Mouse (Mus musculus): ENCODE measurements around the gene Il33. TPM values are rescaled to one million over a fixed set of nuclear protein-coding genes. Genes with fewer than 3 reads are reported as not detected.
A peak's percentile ranks its signal among the peaks of the same experiment; 100 is the strongest.
"Not testable (repeated sequence)": the region's sequence is repeated elsewhere in the genome, so short reads cannot be mapped to it uniquely, and the experiment has no call there.

Il33 gene
- polyA plus RNA-seq, 1 experiment from 2014 or later = 0.63 TPM

DNA sequence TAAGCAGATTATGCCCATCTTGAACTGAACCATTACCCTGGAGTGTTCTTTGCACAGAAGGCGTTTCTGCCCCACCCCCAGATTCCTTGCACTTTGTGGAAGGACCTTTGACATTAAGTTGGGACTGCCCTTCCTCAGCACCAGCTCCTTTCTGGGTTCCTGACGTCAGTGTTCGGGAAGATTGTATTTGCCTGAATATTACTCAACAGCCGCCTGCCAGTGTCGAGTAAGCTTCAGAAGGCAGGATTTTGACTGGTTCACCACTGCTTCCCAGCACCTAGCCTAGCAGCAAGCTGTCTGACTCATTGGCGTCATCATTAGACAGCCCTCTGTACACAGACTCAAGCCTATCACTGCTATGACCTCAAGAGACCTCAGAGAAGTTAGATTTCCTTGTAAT is 17.4 kb downstream of the Il33 start:
- 69% methylated on average over 6 of the region's 6 CpGs for WGBS
- Histone ChIP-seq H3K9ac (replicated peaks; ENCODE audit: low read length) (no peak overlapping the region), H3K27ac (replicated peaks; ENCODE audit: low read depth, low read length) (no peak overlapping the region), H3K27me3 (ENCODE audit: control insufficient read depth, insufficient read depth, low read length) (no peaks in the 10 kb centered on the region), H3K4me2 (ENCODE audit: low read depth, low read length) (no peak overlapping the region), H3K9me3 (replicated peaks; ENCODE audit: control insufficient read depth, low read length) (no peaks in the 10 kb centered on the region), H3K4me3 (ENCODE audit: low read depth, low read length) (no peak overlapping the region), H3K36me3 (replicated peaks; ENCODE audit: control insufficient read depth, insufficient read depth, low read depth, low read length) (no peaks in the 10 kb centered on the region), H3K4me1 (ENCODE audit: control insufficient read depth, insufficient read depth, low read length) (no peaks in the 10 kb centered on the region)
- DNase-seq (ENCODE audit: low spot score) (no peak), ATAC-seq (replicated peaks; ENCODE audit: insufficient number of reproducible peaks, low FRiP score, low TSS enrichment, low read depth) (no peak)

DNA sequence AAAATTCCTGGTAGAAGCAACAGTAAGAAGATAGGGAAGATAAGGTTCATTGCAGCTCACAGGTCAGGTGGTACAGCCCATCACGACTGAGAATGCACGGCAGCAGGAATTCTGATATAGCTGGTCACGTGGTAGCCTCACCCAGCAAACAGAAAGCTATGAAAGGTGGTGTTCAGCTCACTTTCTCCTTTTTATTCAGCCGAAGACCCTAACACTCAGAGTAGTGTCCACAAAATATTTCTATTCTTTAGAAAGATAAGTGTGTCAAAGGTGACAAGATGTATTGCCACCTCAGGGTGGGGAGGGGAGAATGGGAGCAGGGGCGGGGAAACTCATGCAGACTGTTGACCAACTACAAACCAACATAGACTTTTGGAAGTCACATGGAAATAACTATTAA is 19.5 kb downstream of the Il33 start:
- H3K27ac ChIP-seq (replicated peaks; ENCODE audit: low read depth, low read length) = no peak overlapping the region
- no peaks in the 10 kb centered on the region for H3K36me3 ChIP-seq (replicated peaks; ENCODE audit: control insufficient read depth, insufficient read depth, low read depth, low read length)
- 92% methylated on average over 5 of the region's 5 CpGs for WGBS
- no peak overlapping the region for H3K4me2 ChIP-seq (ENCODE audit: low read depth, low read length)
- H3K4me1 ChIP-seq (ENCODE audit: control insufficient read depth, insufficient read depth, low read length) = no peaks in the 10 kb centered on the region
- H3K4me3 ChIP-seq (ENCODE audit: low read depth, low read length) = no peak overlapping the region
- ATAC-seq (replicated peaks; ENCODE audit: insufficient number of reproducible peaks, low FRiP score, low TSS enrichment, low read depth) = no peak
- H3K9me3 ChIP-seq (replicated peaks; ENCODE audit: control insufficient read depth, low read length) = no peaks in the 10 kb centered on the region
- no peaks in the 10 kb centered on the region for H3K27me3 ChIP-seq (ENCODE audit: control insufficient read depth, insufficient read depth, low read length)
- no peak overlapping the region for H3K9ac ChIP-seq (replicated peaks; ENCODE audit: low read length)
- DNase-seq (ENCODE audit: low spot score) = no peak

DNA sequence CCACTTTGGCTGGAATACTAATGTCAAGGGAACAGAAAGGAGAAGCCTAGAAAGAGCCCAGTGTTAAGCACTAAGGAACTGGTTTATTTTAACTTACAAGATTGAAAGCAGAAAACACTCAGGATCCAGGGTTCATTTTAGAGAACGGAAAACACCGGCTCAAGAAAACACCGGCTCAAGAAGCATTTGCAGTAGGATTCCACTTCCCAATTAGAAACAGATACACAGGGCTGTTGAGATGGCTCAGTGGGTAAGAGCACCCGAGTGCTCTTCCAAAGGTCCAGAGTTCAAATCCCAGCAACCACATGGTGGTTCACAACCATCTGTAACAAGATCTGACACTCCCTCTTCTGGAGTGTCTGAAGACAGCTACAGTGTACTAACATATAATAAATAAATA is 20.0 kb downstream of the Il33 start:
- H3K4me3 ChIP-seq (ENCODE audit: low read depth, low read length); ATAC-seq (replicated peaks; ENCODE audit: insufficient number of reproducible peaks, low FRiP score, low TSS enrichment, low read depth); H3K4me2 ChIP-seq (ENCODE audit: low read depth, low read length); H3K4me1 ChIP-seq (ENCODE audit: control insufficient read depth, insufficient read depth, low read length); DNase-seq (ENCODE audit: low spot score); H3K9ac ChIP-seq (replicated peaks; ENCODE audit: low read length); H3K9me3 ChIP-seq (replicated peaks; ENCODE audit: control insufficient read depth, low read length); H3K36me3 ChIP-seq (replicated peaks; ENCODE audit: control insufficient read depth, insufficient read depth, low read depth, low read length); H3K27ac ChIP-seq (replicated peaks; ENCODE audit: low read depth, low read length); H3K27me3 ChIP-seq (ENCODE audit: control insufficient read depth, insufficient read depth, low read length): not testable (repeated sequence)
- 70% methylated on average over 4 of the region's 4 CpGs for WGBS

DNA sequence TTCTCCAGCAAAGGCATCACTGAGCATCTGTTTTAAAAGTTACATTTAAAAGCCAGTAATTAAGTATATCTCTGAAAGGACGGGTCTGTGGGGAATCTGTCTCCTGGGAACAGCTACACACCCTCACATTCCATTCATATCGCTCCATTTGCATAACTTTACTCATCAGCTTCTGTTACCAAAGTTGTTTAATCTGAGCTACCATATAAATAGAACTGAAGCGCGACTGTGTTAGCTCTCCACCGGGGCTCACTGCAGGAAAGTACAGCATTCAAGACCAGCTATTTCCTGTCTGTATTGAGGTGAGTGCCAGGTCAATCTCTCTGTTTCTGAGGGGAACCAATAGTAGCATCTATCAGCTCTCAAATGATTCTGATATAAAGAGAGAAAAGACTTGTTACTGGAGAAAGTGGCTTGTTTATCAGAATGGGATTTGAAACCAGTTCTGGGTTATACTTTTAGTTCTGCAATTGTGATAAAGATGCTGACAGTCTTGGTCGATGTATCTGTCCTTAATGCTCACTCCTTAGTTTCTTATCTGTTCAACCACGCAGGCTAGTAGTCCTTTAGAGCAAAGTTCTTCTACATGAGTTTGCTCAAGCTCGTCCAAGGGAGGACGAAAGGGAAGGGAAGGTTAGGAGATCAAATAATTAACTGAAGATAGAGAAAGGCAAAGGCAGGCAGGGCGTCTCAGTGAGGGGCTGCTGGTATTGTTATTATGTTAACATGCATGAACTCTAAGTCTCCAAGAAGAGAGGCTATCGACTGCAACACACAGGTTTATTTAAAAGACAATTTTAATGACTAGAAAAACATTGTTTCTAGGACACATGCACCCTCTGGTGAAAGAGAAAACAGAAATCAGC is 20.9 kb downstream of the Il33 start:
- Histone ChIP-seq H3K4me1 (ENCODE audit: control insufficient read depth, insufficient read depth, low read length) (no peaks in the 10 kb centered on the region), H3K27ac (replicated peaks; ENCODE audit: low read depth, low read length) (no peak overlapping the region)
- 19% methylated on average over 11 of the region's 11 CpGs for WGBS

DNA sequence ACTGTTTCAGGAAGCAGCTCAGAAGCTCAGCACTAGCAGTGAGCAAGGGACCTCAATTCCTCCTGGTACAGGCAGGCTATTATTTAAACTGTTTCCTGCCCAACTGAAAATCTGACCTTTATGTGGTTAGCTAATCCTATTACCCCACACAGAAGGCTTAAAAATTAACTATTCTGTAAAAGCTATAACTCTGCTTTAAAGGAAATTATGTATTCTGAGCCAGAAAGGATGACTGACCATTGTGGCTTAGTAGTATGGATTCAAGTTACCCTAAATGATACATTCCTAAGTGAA is 21.5 kb downstream of the Il33 start:
- Histone ChIP-seq H3K9me3 (replicated peaks; ENCODE audit: control insufficient read depth, low read length) (no peaks in the 10 kb centered on the region), H3K4me3 (ENCODE audit: low read depth, low read length) (no peak overlapping the region), H3K36me3 (replicated peaks; ENCODE audit: control insufficient read depth, insufficient read depth, low read depth, low read length) (no peaks in the 10 kb centered on the region), H3K4me2 (ENCODE audit: low read depth, low read length) (no peak overlapping the region), H3K27me3 (ENCODE audit: control insufficient read depth, insufficient read depth, low read length) (no peaks in the 10 kb centered on the region), H3K27ac (replicated peaks; ENCODE audit: low read depth, low read length) (no peak overlapping the region), H3K4me1 (ENCODE audit: control insufficient read depth, insufficient read depth, low read length) (no peaks in the 10 kb centered on the region), H3K9ac (replicated peaks; ENCODE audit: low read length) (no peak overlapping the region)
- DNase-seq (ENCODE audit: low spot score) (no peak), ATAC-seq (replicated peaks; ENCODE audit: insufficient number of reproducible peaks, low FRiP score, low TSS enrichment, low read depth) (no peak)

More for the DNA sequence above, 20.9 kb downstream of the Il33 start:
- no peak for ATAC-seq (replicated peaks; ENCODE audit: insufficient number of reproducible peaks, low FRiP score, low TSS enrichment, low read depth)
- no peak overlapping the region for H3K9ac ChIP-seq (replicated peaks; ENCODE audit: low read length)
- no peaks in the 10 kb centered on the region for H3K27me3 ChIP-seq (ENCODE audit: control insufficient read depth, insufficient read depth, low read length)
- no peak overlapping the region for H3K4me2 ChIP-seq (ENCODE audit: low read depth, low read length)
- H3K9me3 ChIP-seq (replicated peaks; ENCODE audit: control insufficient read depth, low read length) = no peaks in the 10 kb centered on the region
- no peak for DNase-seq (ENCODE audit: low spot score)
- H3K36me3 ChIP-seq (replicated peaks; ENCODE audit: control insufficient read depth, insufficient read depth, low read depth, low read length) = no peaks in the 10 kb centered on the region
- no peak overlapping the region for H3K4me3 ChIP-seq (ENCODE audit: low read depth, low read length)

DNA sequence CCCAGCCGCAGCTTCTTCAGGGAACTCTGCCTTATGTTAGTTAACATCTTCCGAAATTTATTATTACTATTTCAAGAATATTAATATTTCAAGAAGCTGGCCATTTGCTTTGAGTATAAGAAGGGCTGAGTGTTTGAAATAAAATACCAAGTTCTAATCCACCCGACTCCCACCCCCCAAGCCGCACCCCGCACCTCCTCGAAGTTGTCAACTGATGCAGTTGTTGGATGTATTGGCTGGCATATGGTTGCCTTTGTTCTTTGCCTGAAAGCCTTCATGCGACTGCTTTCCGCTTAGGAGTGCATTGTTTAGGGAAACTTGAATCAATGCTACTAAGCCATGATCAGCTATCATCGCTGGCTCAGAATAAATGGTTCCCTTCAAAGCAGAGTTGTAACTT is 22.1 kb downstream of the Il33 start:
- DNase-seq (ENCODE audit: low spot score) = no peak
- Histone ChIP-seq H3K27me3 (ENCODE audit: control insufficient read depth, insufficient read depth, low read length) (no peaks in the 10 kb centered on the region), H3K9ac (replicated peaks; ENCODE audit: low read length) (no peak overlapping the region), H3K36me3 (replicated peaks; ENCODE audit: control insufficient read depth, insufficient read depth, low read depth, low read length) (no peaks in the 10 kb centered on the region), H3K27ac (replicated peaks; ENCODE audit: low read depth, low read length) (no peak overlapping the region), H3K4me3 (ENCODE audit: low read depth, low read length) (no peak overlapping the region), H3K4me2 (ENCODE audit: low read depth, low read length) (no peak overlapping the region), H3K4me1 (ENCODE audit: control insufficient read depth, insufficient read depth, low read length) (no peaks in the 10 kb centered on the region), H3K9me3 (replicated peaks; ENCODE audit: control insufficient read depth, low read length) (no peaks in the 10 kb centered on the region)
- no peak for ATAC-seq (replicated peaks; ENCODE audit: insufficient number of reproducible peaks, low FRiP score, low TSS enrichment, low read depth)
- WGBS = 79% methylated on average over 9 of the region's 9 CpGs

DNA sequence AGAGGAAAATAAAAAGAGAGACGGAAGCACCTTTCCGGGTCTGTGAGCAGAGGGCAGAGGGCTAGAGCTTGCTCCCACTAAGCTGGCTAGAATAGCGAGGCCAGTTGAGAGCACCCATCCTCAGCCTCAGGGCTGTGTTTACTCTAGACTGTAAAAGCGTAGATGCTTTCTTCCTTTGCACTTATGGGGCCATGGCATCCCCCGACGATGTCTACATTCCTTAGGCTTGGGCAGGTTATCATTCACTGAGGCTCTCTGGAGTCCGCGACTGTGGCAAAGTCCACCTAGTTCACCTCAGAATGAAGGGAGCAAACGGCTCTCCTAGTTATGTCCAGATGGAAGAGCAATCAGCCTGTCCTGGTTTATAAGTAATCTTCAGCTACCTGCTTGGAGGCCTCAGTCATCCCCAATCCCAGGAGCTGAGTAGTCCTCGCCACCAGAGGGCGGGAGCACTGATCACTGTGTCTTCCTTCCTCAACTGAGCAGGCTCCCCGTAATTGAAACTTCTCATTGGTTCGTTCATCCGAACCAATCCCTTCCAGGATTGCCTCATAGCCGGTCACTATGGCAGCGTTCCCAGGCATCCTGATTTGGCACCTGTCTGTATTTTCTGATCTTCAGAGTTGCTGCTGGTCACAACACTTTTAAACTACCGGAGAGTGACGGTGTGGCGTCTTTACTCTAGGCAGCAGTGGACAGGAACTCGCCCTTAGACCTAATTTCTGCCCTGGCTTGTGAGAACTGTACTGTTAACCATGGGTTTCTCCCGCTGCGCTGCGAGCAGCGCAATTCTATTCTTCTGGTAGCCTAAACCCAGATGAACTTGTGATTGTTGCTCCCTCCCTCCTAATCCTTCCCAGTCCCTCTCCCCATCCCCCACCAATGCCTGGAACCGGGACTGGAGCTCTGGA is 23.2 kb downstream of the Il33 start:
- WGBS = 23% methylated on average over 25 of the region's 25 CpGs
- no peaks in the 10 kb centered on the region for H3K27me3 ChIP-seq (ENCODE audit: control insufficient read depth, insufficient read depth, low read length)
- peak; percentile 89 for ATAC-seq (replicated peaks; ENCODE audit: insufficient number of reproducible peaks, low FRiP score, low TSS enrichment, low read depth)

DNA sequence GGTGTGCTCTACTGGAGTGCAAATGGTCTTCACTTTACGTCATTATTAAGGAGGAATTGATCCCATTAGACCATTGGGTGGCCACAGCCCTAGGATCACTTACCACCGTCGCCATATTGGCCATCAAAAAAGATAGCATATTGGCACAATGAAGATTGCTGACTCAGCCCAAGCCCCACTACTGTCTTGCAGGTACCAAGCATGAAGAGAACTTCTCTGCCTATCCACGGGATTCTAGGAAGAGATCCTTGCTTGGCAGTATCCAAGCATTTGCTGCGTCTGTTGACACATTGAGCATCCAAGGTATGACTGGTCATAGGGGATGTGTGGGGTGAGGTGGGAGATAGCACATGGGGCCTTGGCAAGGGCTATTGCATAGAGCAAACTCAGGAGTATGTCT is 27.6 kb downstream of the Il33 start:
- no peak overlapping the region for H3K4me3 ChIP-seq (ENCODE audit: low read depth, low read length)
- H3K4me2 ChIP-seq (ENCODE audit: low read depth, low read length) = no peak overlapping the region
- no peak for DNase-seq (ENCODE audit: low spot score)
- 86% methylated on average over 5 of the region's 5 CpGs for WGBS
- no peak overlapping the region for H3K9ac ChIP-seq (replicated peaks; ENCODE audit: low read length)
- no peaks in the 10 kb centered on the region for H3K9me3 ChIP-seq (replicated peaks; ENCODE audit: control insufficient read depth, low read length)
- H3K4me1 ChIP-seq (ENCODE audit: control insufficient read depth, insufficient read depth, low read length) = no peaks in the 10 kb centered on the region
- no peak overlapping the region for H3K27ac ChIP-seq (replicated peaks; ENCODE audit: low read depth, low read length)
- no peaks in the 10 kb centered on the region for H3K36me3 ChIP-seq (replicated peaks; ENCODE audit: control insufficient read depth, insufficient read depth, low read depth, low read length)
- ATAC-seq (replicated peaks; ENCODE audit: insufficient number of reproducible peaks, low FRiP score, low TSS enrichment, low read depth) = no peak
- H3K27me3 ChIP-seq (ENCODE audit: control insufficient read depth, insufficient read depth, low read length) = no peaks in the 10 kb centered on the region

More for the DNA sequence above, 23.2 kb downstream of the Il33 start:
- H3K4me3 ChIP-seq (ENCODE audit: low read depth, low read length) = peak overlapping the region; percentile 33
- H3K9ac ChIP-seq (replicated peaks; ENCODE audit: low read length) = peak overlapping the region; percentile 29
- no peaks in the 10 kb centered on the region for H3K4me1 ChIP-seq (ENCODE audit: control insufficient read depth, insufficient read depth, low read length)
- H3K4me2 ChIP-seq (ENCODE audit: low read depth, low read length) = peak overlapping the region; percentile 57
- no peak overlapping the region for H3K27ac ChIP-seq (replicated peaks; ENCODE audit: low read depth, low read length)
- DNase-seq (ENCODE audit: low spot score) = peak; percentile 86
- H3K36me3 ChIP-seq (replicated peaks; ENCODE audit: control insufficient read depth, insufficient read depth, low read depth, low read length) = no peaks in the 10 kb centered on the region
- H3K9me3 ChIP-seq (replicated peaks; ENCODE audit: control insufficient read depth, low read length) = no peaks in the 10 kb centered on the region
